Mouse (Mus musculus): Measurements from ENCODE around the gene Lzts2. TPM values are rescaled to one million over a fixed set of nuclear protein-coding genes. Genes with fewer than 3 reads are reported as not detected.

Lzts2 gene
- polyA plus RNA-seq (2016; fragmentation: Nextera tagmentation; extraction: Ambion mirVana): 48.7 and 51.4 TPM in 2 replicates

DNA sequence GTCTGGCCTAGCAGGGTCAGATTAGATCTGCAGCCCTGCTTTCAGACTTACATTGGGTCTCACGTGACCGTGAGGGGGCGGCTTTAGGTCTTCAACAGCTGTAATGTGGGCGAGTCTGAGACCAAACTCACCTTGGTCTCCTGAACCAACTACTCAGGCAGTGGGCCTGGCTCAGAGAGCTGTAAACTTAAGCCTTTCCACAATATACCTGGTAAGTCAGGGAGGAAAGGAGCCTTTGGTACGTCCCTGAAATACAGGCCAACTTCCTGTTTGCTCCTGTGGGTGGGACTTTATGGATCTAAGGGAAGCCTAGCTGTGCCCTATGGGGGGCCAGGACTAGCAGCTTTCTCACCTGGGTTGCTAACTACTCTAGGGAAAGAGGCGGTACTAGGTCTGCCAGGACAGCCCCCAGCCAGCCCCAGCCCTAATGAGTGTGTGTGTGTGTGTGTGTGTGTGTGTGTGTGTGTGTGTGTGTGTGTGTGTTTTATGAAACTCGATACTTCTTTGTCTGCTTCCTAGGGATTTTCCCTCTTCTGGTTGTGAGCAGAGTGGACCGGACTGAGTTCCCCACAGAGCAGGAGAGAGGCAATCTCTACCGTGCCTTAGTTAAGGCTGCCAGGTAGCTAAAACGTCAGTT is at the start of gene Lzts2:
Lzts2 (plus strand) TSS at position 80 of the 637 bp plus-strand sequence.
- H3K27ac ChIP-seq: peak within 1 kb of the TSS; percentile 98
- peak within 1 kb of the TSS; percentile 94 for H3K9ac ChIP-seq
- H3K4me1 ChIP-seq: peaks cover 53% of the 10 kb centered on the region
- WGBS: 11% methylated on average over 10 of the region's 10 CpGs
- H3K4me2 ChIP-seq: peak within 1 kb of the TSS; percentile 79
- no peaks in the 10 kb centered on the region for H3K27me3 ChIP-seq
- H3K4me3 ChIP-seq (replicated peaks): peak within 1 kb of the TSS; percentile 72
- ATAC-seq (ENCODE audit: low FRiP score): no peak
- H3K9me3 ChIP-seq: no peaks in the 10 kb centered on the region
- peaks cover 29% of the 10 kb centered on the region for H3K36me3 ChIP-seq (replicated peaks)

DNA sequence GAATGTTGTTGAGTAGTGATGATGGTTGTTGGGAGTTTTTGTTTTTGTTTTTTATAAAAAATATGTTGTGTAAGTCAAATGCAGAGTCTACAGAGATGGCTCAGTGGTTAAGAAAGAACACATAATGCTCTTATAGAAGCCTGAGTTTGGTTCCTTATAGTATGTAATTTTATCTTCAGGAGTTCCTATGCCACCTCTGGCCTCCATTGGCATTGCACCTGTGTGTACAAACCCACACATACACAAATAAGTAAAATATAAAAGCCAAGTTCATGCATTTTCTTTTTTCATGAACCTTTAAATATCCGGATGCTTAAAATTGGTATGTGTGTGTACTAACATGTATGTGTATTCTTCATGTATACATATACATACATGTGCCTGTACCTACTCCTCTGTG is 48.2 kb upstream of the Lzts2 start:
- H3K9me3 ChIP-seq: no peaks in the 10 kb centered on the region
- H3K9ac ChIP-seq: no peak overlapping the region
- H3K36me3 ChIP-seq (replicated peaks): peaks cover 83% of the 10 kb centered on the region
- WGBS: 100% methylated on average over 1 of the region's 1 CpGs
- no peak overlapping the region for H3K4me2 ChIP-seq
- H3K4me1 ChIP-seq: no peaks in the 10 kb centered on the region
- ATAC-seq (ENCODE audit: low FRiP score): no peak
- H3K4me3 ChIP-seq (replicated peaks): no peak overlapping the region
- no peaks in the 10 kb centered on the region for H3K27me3 ChIP-seq
- H3K27ac ChIP-seq: no peak overlapping the region

DNA sequence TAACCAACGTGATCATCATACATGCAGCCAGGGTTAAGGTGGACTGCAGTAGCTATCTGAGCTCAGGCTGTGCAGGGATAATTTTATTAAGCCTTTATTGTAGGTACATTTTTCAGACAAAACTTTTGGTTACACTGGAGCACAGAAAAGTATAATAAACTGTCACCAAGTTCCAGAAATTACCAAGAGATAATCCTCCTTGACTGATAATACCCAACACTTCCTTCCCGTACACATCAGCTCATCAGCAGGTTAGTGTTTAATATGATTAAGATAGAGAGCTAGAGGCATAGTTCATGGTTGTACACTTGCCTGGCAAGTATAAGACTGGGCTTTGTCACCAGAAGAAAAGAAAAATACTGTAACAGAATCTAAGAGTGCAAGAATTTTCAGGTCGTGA is 45.9 kb upstream of the Lzts2 start:
- H3K36me3 ChIP-seq (replicated peaks): peaks cover 91% of the 10 kb centered on the region
- no peak overlapping the region for H3K4me2 ChIP-seq
- H3K9me3 ChIP-seq: no peaks in the 10 kb centered on the region
- H3K4me1 ChIP-seq: no peaks in the 10 kb centered on the region
- 94% methylated on average over 3 of the region's 3 CpGs for WGBS
- H3K27me3 ChIP-seq: no peaks in the 10 kb centered on the region
- H3K27ac ChIP-seq: no peak overlapping the region
- H3K4me3 ChIP-seq (replicated peaks): no peak overlapping the region
- no peak overlapping the region for H3K9ac ChIP-seq
- no peak for ATAC-seq (ENCODE audit: low FRiP score)

DNA sequence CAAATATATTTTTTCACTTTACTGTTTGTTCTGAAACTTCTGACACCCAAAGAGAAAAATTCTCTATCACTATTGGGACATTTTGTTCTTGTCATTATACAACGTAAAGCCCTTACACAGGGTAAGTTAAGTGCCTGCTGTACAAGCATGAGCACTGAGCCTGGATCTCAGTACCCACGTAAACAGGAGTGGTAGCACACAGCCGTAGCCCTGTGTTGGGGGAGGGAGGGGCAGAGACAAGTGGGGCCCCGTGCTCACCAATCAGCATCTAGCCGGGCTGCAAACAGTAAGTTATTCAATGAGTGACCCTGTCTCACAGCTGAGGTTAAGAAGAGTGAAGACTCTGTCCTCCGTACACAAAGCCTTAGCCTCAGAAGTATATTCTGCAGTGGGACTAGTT is 37.6 kb upstream of the Lzts2 start:
- H3K4me3 ChIP-seq (replicated peaks): no peak overlapping the region
- ATAC-seq (ENCODE audit: low FRiP score): no peak
- no peak overlapping the region for H3K27ac ChIP-seq
- no peaks in the 10 kb centered on the region for H3K9me3 ChIP-seq
- H3K27me3 ChIP-seq: no peaks in the 10 kb centered on the region
- WGBS: 86% methylated on average over 6 of the region's 6 CpGs
- peaks cover 94% of the 10 kb centered on the region for H3K36me3 ChIP-seq (replicated peaks)
- no peak overlapping the region for H3K4me2 ChIP-seq
- H3K4me1 ChIP-seq: no peaks in the 10 kb centered on the region
- H3K9ac ChIP-seq: no peak overlapping the region

DNA sequence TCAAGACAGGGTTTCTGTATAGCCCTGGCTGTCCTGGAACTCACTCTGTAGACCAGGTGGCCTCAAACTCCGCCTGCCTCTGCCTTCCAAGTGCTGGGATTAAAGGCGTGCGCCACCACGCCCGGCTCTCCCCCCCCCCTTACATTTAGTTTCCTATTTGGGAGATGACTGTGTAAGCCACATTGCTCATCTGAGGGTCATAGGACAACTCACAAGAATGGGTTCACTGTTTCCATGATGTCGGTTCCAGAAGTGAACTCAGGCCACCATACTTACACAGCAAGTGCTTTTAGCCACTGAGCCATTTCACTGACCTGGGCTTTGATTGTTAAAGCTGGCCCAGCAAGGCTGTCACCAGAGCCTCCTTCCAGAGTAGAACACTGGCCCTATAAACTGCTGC is 37.1 kb upstream of the Lzts2 start:
- no peaks in the 10 kb centered on the region for H3K4me1 ChIP-seq
- WGBS: 94% methylated on average over 5 of the region's 6 CpGs
- no peak overlapping the region for H3K9ac ChIP-seq
- no peak for ATAC-seq (ENCODE audit: low FRiP score)
- H3K9me3 ChIP-seq: no peaks in the 10 kb centered on the region
- H3K36me3 ChIP-seq (replicated peaks): peaks cover 94% of the 10 kb centered on the region
- no peak overlapping the region for H3K4me2 ChIP-seq
- no peak overlapping the region for H3K27ac ChIP-seq
- H3K4me3 ChIP-seq (replicated peaks): no peak overlapping the region
- H3K27me3 ChIP-seq: no peaks in the 10 kb centered on the region

DNA sequence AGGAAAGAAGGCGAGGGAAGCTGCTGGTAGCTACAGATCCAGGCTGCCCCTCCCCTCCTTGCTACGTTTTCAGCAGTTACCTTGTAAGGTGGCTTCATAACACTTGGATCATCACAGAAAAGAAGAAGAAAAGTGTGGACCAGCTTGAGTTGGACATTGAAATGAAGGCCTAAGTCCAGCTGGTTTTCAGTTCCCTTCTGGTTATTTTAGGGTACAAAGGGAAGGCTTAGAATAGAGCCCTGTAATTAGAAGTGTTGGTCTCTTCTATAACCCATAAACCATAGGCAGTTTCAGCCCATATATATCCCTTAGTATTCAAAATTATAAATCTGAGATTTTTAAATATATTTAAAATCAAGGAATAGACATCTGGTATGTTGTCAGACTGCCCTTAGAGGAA is 33.4 kb upstream of the Lzts2 start:
- peaks cover 67% of the 10 kb centered on the region for H3K36me3 ChIP-seq (replicated peaks)
- H3K27me3 ChIP-seq: no peaks in the 10 kb centered on the region
- no peak overlapping the region for H3K27ac ChIP-seq
- H3K9ac ChIP-seq: no peak overlapping the region
- no peak for ATAC-seq (ENCODE audit: low FRiP score)
- WGBS: 91% methylated on average over 2 of the region's 2 CpGs
- H3K4me1 ChIP-seq: no peaks in the 10 kb centered on the region
- H3K9me3 ChIP-seq: no peaks in the 10 kb centered on the region
- H3K4me3 ChIP-seq (replicated peaks): no peak overlapping the region
- no peak overlapping the region for H3K4me2 ChIP-seq

DNA sequence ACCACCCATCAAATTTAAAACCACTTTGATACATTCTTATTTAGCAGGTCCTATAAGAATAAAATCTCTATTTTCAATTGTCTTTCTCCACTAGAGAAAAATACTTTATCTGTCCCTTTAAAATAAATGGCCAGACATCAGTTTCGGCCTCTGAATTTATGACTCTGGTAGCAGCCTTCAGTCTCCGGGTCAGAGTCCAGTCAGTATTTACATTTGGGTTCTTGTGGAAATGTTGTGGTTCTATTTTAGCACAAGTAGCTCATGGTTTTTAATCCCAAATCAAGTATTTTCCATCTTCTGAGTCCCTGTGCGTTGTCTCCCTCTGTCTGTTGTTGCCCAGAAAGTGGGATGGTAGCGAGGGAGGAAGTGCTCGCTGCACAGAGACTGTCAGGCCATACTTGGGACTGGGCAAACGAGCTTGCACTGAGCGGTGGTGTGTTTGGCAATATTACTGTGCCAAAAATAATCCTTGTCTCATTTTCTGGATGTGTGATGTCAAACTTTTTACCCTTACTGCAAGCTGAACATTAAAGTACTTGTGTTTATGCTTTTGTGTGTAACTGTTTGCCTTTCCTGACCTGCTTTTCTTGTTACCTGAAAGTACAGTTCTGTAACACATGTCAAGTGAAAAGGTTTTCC is 31.6 kb upstream of the Lzts2 start:
- Histone ChIP-seq H3K4me3 (replicated peaks) (no peak overlapping the region), H3K4me1 (no peaks in the 10 kb centered on the region), H3K36me3 (replicated peaks) (peaks cover 49% of the 10 kb centered on the region), H3K27me3 (0 out of 2 replicates have a peak, but pooled peaks cover 5% of the 10 kb centered on the region), H3K9ac (no peak overlapping the region), H3K4me2 (no peak overlapping the region), H3K27ac (no peak overlapping the region), H3K9me3 (no peaks in the 10 kb centered on the region)
- WGBS: 87% methylated on average over 7 of the region's 7 CpGs
- ATAC-seq (ENCODE audit: low FRiP score): no peak

DNA sequence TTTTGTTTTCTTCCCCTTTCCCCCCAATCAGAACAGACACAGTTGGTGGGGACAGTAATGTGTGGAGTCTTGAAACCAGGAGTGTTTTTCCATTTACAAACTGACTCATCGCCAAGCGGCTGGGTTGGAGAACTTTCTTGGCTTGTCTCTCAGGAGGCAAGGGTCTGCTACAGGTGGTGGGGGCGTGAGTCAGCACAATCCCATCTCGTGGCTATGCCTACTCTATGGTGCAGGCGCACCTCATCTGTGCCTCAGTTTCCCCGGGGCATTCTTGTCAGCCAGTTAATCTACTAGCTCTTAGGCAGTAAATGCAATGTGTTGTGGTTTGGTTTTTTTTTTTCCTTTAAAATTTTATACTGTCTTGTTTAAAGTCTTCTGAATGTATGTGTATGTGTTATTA is 30.8 kb upstream of the Lzts2 start:
- Histone ChIP-seq H3K9ac (no peak overlapping the region), H3K4me1 (no peaks in the 10 kb centered on the region), H3K27ac (no peak overlapping the region), H3K9me3 (no peaks in the 10 kb centered on the region), H3K36me3 (replicated peaks) (peaks cover 41% of the 10 kb centered on the region), H3K4me3 (replicated peaks) (no peak overlapping the region), H3K4me2 (no peak overlapping the region), H3K27me3 (0 out of 2 replicates have a peak, but pooled peaks cover 5% of the 10 kb centered on the region)
- 91% methylated on average over 6 of the region's 6 CpGs for WGBS
- no peak for ATAC-seq (ENCODE audit: low FRiP score)

DNA sequence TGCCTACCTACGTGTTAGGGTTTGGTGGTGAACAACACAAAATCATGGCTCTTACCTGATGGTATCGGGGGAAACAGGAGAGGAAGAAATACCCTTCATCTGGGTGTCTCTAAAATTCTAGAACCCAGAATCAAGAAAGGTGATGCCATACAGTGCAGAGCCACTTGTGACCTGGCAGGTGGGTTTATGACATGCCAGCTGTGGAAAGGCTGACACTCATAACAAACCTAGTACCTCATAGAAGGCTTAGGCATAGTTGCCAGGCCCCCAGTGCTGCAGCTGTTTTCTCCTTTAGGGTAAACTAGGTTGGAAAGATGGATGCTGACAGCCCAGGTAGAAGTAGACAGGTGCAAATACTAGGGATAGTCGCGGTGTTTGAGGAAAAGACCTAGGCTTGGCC is 29.8 kb upstream of the Lzts2 start:
- no peak overlapping the region for H3K4me3 ChIP-seq (replicated peaks)
- no peak for ATAC-seq (ENCODE audit: low FRiP score)
- 94% methylated on average over 4 of the region's 4 CpGs for WGBS

DNA sequence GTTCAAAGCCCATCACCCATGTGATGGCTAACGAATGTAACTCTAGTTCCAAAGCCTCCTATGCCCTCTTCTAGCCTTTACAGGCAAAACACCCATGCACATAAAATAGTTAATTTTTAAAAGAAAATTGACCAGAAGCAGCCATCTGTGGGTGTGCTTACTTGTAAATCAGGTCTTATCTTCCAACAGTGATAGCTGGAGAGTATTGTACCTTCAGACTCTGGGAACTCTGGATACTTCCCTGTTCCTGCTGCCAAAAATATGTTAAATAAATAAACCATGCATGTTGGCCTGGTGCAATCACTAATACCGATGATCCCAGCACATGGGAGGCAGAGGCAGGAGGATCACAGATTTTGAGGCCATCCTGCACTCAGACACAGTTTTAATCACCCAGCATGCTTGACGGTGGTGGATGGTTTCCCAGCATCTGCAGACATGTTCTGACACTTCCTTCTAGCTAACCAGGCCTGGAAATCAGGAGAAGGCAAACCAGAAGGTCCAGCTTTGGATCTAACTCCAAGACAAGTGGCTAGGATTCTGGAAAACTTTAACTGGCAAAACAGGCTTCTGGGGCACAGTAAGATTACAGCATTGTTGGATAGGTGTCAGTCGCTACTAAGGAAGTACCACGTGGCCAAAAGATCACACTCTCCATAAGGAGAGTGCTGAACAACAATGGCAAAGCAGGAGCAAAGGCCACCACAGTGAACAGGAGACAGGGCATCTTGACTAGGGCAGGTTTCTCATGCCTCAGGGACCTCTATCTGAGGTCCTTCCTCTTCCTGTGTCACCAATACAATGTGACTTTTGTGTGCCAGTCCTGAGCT is 28.8 kb upstream of the Lzts2 start:
- no peak overlapping the region for H3K9ac ChIP-seq
- H3K4me1 ChIP-seq: peaks cover 14% of the 10 kb centered on the region
- no peak for ATAC-seq (ENCODE audit: low FRiP score)
- H3K4me2 ChIP-seq: no peak overlapping the region
- peaks cover 25% of the 10 kb centered on the region for H3K36me3 ChIP-seq (replicated peaks)
- no peaks in the 10 kb centered on the region for H3K9me3 ChIP-seq
- peaks cover 7% of the 10 kb centered on the region; the same call in 1 of the 2 replicates for H3K27me3 ChIP-seq
- H3K4me3 ChIP-seq (replicated peaks): no peak overlapping the region
- 77% methylated on average over 5 of the region's 5 CpGs for WGBS
- H3K27ac ChIP-seq: no peak overlapping the region

More for the DNA sequence above, 29.8 kb upstream of the Lzts2 start:
- no peak overlapping the region for H3K27ac ChIP-seq
- no peak overlapping the region for H3K9ac ChIP-seq
- H3K36me3 ChIP-seq (replicated peaks): peaks cover 32% of the 10 kb centered on the region
- H3K9me3 ChIP-seq: no peaks in the 10 kb centered on the region
- 0 out of 2 replicates have a peak, but pooled peaks cover 4% of the 10 kb centered on the region for H3K4me1 ChIP-seq
- H3K4me2 ChIP-seq: no peak overlapping the region
- 0 out of 2 replicates have a peak, but pooled peaks cover 5% of the 10 kb centered on the region for H3K27me3 ChIP-seq

DNA sequence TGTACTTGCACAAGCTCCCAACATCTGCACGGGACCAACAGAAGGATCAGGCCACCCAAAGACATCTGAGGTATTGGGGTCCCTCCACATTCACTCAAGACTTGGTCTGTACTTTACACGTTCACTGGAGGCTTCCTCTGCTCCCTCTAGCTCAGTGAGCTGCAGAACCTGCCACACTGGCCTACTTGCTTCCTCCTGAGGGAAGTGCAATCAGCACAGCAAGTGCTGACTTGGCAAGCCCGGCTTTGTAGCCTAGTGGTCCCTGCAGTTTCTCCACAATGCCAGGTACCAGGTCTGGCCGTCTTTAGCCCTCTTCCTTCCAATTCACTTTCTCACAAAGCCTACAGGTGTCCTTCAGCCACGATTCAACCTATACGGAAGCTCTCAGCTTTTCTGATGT is 27.2 kb upstream of the Lzts2 start:
- ATAC-seq (ENCODE audit: low FRiP score): no peak
- peaks cover 29% of the 10 kb centered on the region for H3K4me1 ChIP-seq
- H3K4me2 ChIP-seq: no peak overlapping the region
- WGBS: 75% methylated on average over 6 of the region's 6 CpGs
- no peak overlapping the region for H3K9ac ChIP-seq
- H3K9me3 ChIP-seq: no peaks in the 10 kb centered on the region
- H3K27ac ChIP-seq: no peak overlapping the region
- H3K36me3 ChIP-seq (replicated peaks): peaks cover 10% of the 10 kb centered on the region
- no peak overlapping the region for H3K4me3 ChIP-seq (replicated peaks)
- peaks cover 9% of the 10 kb centered on the region; the same call in 1 of the 2 replicates for H3K27me3 ChIP-seq

DNA sequence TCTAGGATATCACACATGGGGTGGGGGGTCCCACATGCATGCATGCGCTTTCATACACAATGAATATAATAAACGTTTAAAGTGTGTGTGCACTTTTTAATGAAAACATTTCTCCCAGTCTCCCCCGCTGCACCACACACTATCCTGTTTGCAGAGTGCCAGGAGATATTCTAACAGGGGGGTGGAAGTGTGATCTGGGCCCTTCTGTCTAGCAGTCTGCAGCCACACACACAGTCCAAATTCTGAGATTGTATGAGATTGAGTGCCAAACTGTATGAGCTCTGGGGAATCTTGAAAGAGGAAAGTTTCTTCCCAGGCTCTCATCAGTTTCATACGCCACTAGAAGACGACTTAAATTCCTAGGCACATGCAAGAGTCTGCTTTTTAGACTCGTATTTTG is 26.4 kb upstream of the Lzts2 start:
- no peaks in the 10 kb centered on the region for H3K9me3 ChIP-seq
- H3K4me2 ChIP-seq: no peak overlapping the region
- H3K27me3 ChIP-seq: peaks cover 9% of the 10 kb centered on the region; the same call in 1 of the 2 replicates
- H3K9ac ChIP-seq: no peak overlapping the region
- H3K27ac ChIP-seq: no peak overlapping the region
- no peak overlapping the region for H3K4me3 ChIP-seq (replicated peaks)
- peaks cover 29% of the 10 kb centered on the region for H3K4me1 ChIP-seq
- WGBS: 62% methylated on average over 6 of the region's 6 CpGs
- no peak for ATAC-seq (ENCODE audit: low FRiP score)
- peaks cover 12% of the 10 kb centered on the region; the same call in 1 of the 2 replicates for H3K36me3 ChIP-seq (replicated peaks)
